Mouse (Mus musculus) lung, adult 18-20 months (tissue): Measurements from ENCODE around the gene Psg26.
"Not testable (repeated sequence)": the region's sequence is repeated elsewhere in the genome, so short reads cannot be mapped to it uniquely, and the experiment has no call there.

Source experiments
- DNase-seq, 2 experiments: peaks; one replicate each; pipeline ENCODE4 v3.0.0; 2022; ENCODE audit warnings: mixed read lengths in 2 of 2

Psg26 gene

GRCm38 (mm10) chr7:18484077-18484476 is at the start of gene Psg26:
TSS of gene Psg26 (minus strand) at chr7:18484177.
- DNase-seq = no peak

GRCm38 (mm10) chr7:18533420-18533819 is 49.4 kb upstream of the Psg26 start:
- DNase-seq = peak; percentile 22 to 48

GRCm38 (mm10) chr7:18532169-18532568 is 48.2 kb upstream of the Psg26 start, which contains the start of gene Psg25:
TSS of gene Psg25 (minus strand) at chr7:18532269.
- DNase-seq = no peak

GRCm38 (mm10) chr7:18524668-18525067 is 40.7 kb upstream of the Psg26 start:
- no peak for DNase-seq

- DNase-seq = not testable (repeated sequence)
These were observed 28.9 kb upstream of the Psg26 start for GRCm38 (mm10) chr7:18512848-18513247.

- DNase-seq = not testable (repeated sequence)
These were observed 28.4 kb upstream of the Psg26 start for GRCm38 (mm10) chr7:18512417-18512816.

GRCm38 (mm10) chr7:18511479-18511878 is 27.5 kb upstream of the Psg26 start:
- no peak for DNase-seq

- DNase-seq = not testable (repeated sequence)
These were observed 52.0 kb downstream of the Psg26 start, which contains the start of gene Psg28 for GRCm38 (mm10) chr7:18431941-18432340. TSS of gene Psg28 (minus strand) at chr7:18432041.
